Mouse (Mus musculus) midbrain, embryonic 15.5 days (tissue): ENCODE results near the gene Ap5z1. TPM values are rescaled to one million over a fixed set of nuclear protein-coding genes. Genes with fewer than 3 reads are reported as not detected.

ENCODE experiments used
- ATAC-seq: fragments of 200-750 bp; cut with Nextera tagmentation; replicated peaks from 2 replicates; pipeline ENCODE4 v1.8.0; 2017; ENCODE audit warnings: moderate TSS enrichment
- H3K27ac ChIP-seq: fragments of 300-500 bp; sonication (generic); 2 replicates; pipeline ENCODE4 v1.5.1; 2015; ENCODE audit warnings: mild to moderate bottlenecking, inconsistent platforms
- H3K27me3 ChIP-seq: fragments of 300-500 bp; sonication (generic); replicated peaks from 2 replicates; pipeline ENCODE4 v1.6.1; 2015; ENCODE audit warnings: inconsistent platforms
- H3K36me3 ChIP-seq: fragments of 300-500 bp; sonication (generic); replicated peaks from 2 replicates; pipeline ENCODE4 v1.6.1; 2015; ENCODE audit warnings: inconsistent platforms
- H3K4me1 ChIP-seq: fragments of 300-500 bp; sonication (generic); 2 replicates; pipeline ENCODE4 v1.6.1; 2015; ENCODE audit warnings: inconsistent platforms
- H3K4me2 ChIP-seq: fragments of 300-500 bp; sonication (generic); 2 replicates; pipeline ENCODE4 v1.6.1; 2015; ENCODE audit warnings: inconsistent platforms, mild to moderate bottlenecking, moderate library complexity
- H3K4me3 ChIP-seq: fragments of 300-500 bp; sonication (generic); 2 replicates; pipeline ENCODE4 v1.5.1; 2015; ENCODE audit warnings: mild to moderate bottlenecking, inconsistent platforms
- H3K9ac ChIP-seq: fragments of 300-500 bp; sonication (generic); 2 replicates; pipeline ENCODE4 v1.6.1; 2015; ENCODE audit warnings: mild to moderate bottlenecking, inconsistent platforms
- H3K9me3 ChIP-seq: fragments of 300-500 bp; sonication (generic); 2 replicates; pipeline ENCODE4 v1.6.1; 2016; ENCODE audit warnings: inconsistent platforms
- WGBS: fragments of 180-500 bp; shearing (Covaris S2); methylation state at CpG from one replicate; pipeline ENCODE4 v1.1.7; 2015; ENCODE audit warnings: mixed read lengths; 5-methylcytosine and 5-hydroxymethylcytosine counted together
- polyA plus RNA-seq: library from polyadenylated mRNA; unstranded; fragments of >200 nt; fragmentation: Nextera tagmentation; extraction: Ambion mirVana; gene quantifications from 2 replicates; pipeline ENCODE4 v1.2.1, GENCODE M21; 2015

Gene Ap5z1
- polyA plus RNA-seq, 1 experiment from 2014 or later, result 14.2 TPM

GRCm38 (mm10) chr5:142458791-142459557 is 4.8 kb upstream of the Ap5z1 start:
- Histone ChIP-seq H3K36me3 (peaks cover 14% of the 10 kb centered on the region), H3K27ac (no peak overlapping the region), H3K4me1 (peaks cover 6% of the 10 kb centered on the region; the same call in 1 of the 2 replicates), H3K9ac (no peak overlapping the region), H3K9me3 (no peaks in the 10 kb centered on the region), H3K4me3 (no peak overlapping the region), H3K27me3 (no peaks in the 10 kb centered on the region), H3K4me2 (no peak overlapping the region)
- WGBS, result 89% methylated on average over 17 of the region's 17 CpGs
- ATAC-seq, result no peak

GRCm38 (mm10) chr5:142459834-142460233 is 3.9 kb upstream of the Ap5z1 start:
- Histone ChIP-seq H3K9me3 (no peaks in the 10 kb centered on the region), H3K36me3 (peaks cover 13% of the 10 kb centered on the region), H3K27ac (no peak overlapping the region), H3K9ac (no peak overlapping the region), H3K4me2 (no peak overlapping the region), H3K4me1 (peaks cover 12% of the 10 kb centered on the region), H3K27me3 (no peaks in the 10 kb centered on the region), H3K4me3 (no peak overlapping the region)
- WGBS, result 73% methylated on average over 5 of the region's 5 CpGs
- no peak for ATAC-seq

GRCm38 (mm10) chr5:142461942-142462640 is 1.7 kb upstream of the Ap5z1 start:
- no peak for ATAC-seq
- H3K36me3 ChIP-seq, result peaks cover 3% of the 10 kb centered on the region

GRCm38 (mm10) chr5:142462641-142462948 is 1.1 kb upstream of the Ap5z1 start:
- peaks cover 2% of the 10 kb centered on the region; the same call in 1 of the 2 replicates for H3K36me3 ChIP-seq
- peaks cover 14% of the 10 kb centered on the region for H3K4me1 ChIP-seq
- 95% methylated on average over 2 of the region's 2 CpGs for WGBS
- ATAC-seq, result no peak
- no peak overlapping the region for H3K4me3 ChIP-seq
- no peak overlapping the region for H3K9ac ChIP-seq
- H3K27me3 ChIP-seq, result no peaks in the 10 kb centered on the region
- no peaks in the 10 kb centered on the region for H3K9me3 ChIP-seq
- H3K27ac ChIP-seq, result no peak overlapping the region
- no peak overlapping the region for H3K4me2 ChIP-seq

More at GRCm38 (mm10) chr5:142461942-142462640, 1.7 kb upstream of the Ap5z1 start:
- Histone ChIP-seq H3K9ac (no peak overlapping the region), H3K9me3 (no peaks in the 10 kb centered on the region), H3K4me1 (peaks cover 14% of the 10 kb centered on the region), H3K27ac (no peak overlapping the region), H3K27me3 (no peaks in the 10 kb centered on the region), H3K4me3 (no peak overlapping the region), H3K4me2 (no peak overlapping the region)
- WGBS, result 94% methylated on average over 7 of the region's 7 CpGs

GRCm38 (mm10) chr5:142463011-142463410 is 733 bp upstream of the Ap5z1 start:
- ATAC-seq, result no peak; the same call in 1 of the 2 replicates
- Histone ChIP-seq H3K36me3 (peaks cover 6% of the 10 kb centered on the region; the same call in 1 of the 2 replicates), H3K27me3 (no peaks in the 10 kb centered on the region), H3K9me3 (no peaks in the 10 kb centered on the region), H3K4me1 (peaks cover 14% of the 10 kb centered on the region), H3K4me3 (no peak overlapping the region), H3K27ac (peak overlapping the region; percentile 88), H3K9ac (peak overlapping the region; percentile 56), H3K4me2 (peak overlapping the region; percentile 93)
- WGBS, result 91% methylated on average over 6 of the region's 6 CpGs

- Histone ChIP-seq H3K27ac (no peak overlapping the region), H3K4me2 (no peak overlapping the region), H3K9me3 (no peaks in the 10 kb centered on the region), H3K27me3 (no peaks in the 10 kb centered on the region), H3K4me1 (peaks cover 9% of the 10 kb centered on the region), H3K4me3 (no peak overlapping the region), H3K36me3 (peaks cover 18% of the 10 kb centered on the region), H3K9ac (no peak overlapping the region)
- ATAC-seq, result no peak
- 95% methylated on average over 13 of the region's 13 CpGs for WGBS
Measured at GRCm38 (mm10) chr5:142468375-142468774, 4.6 kb downstream of the Ap5z1 start.

- H3K9ac ChIP-seq, result no peak overlapping the region
- no peak overlapping the region for H3K4me3 ChIP-seq
- no peak overlapping the region for H3K4me2 ChIP-seq
- H3K4me1 ChIP-seq, result peaks cover 2% of the 10 kb centered on the region
- no peaks in the 10 kb centered on the region for H3K9me3 ChIP-seq
- H3K36me3 ChIP-seq, result peaks cover 18% of the 10 kb centered on the region
- no peak for ATAC-seq
- 92% methylated on average over 11 of the region's 11 CpGs for WGBS
- no peak overlapping the region for H3K27ac ChIP-seq
- no peaks in the 10 kb centered on the region for H3K27me3 ChIP-seq
Measured at GRCm38 (mm10) chr5:142469796-142470195, 6.1 kb downstream of the Ap5z1 start.

GRCm38 (mm10) chr5:142473696-142474095 is 10.0 kb downstream of the Ap5z1 start:
- WGBS, result 64% methylated on average over 10 of the region's 10 CpGs
- no peak overlapping the region for H3K9ac ChIP-seq
- no peaks in the 10 kb centered on the region for H3K27me3 ChIP-seq
- ATAC-seq, result no peak
- H3K36me3 ChIP-seq, result peaks cover 11% of the 10 kb centered on the region
- H3K4me2 ChIP-seq, result no peak overlapping the region
- H3K4me1 ChIP-seq, result no peaks in the 10 kb centered on the region
- no peak overlapping the region for H3K4me3 ChIP-seq
- no peaks in the 10 kb centered on the region for H3K9me3 ChIP-seq
- H3K27ac ChIP-seq, result no peak overlapping the region

- WGBS, result 82% methylated on average over 7 of the region's 7 CpGs
- Histone ChIP-seq H3K4me3 (no peak overlapping the region), H3K9me3 (no peaks in the 10 kb centered on the region), H3K36me3 (peaks cover 4% of the 10 kb centered on the region; the same call in 1 of the 2 replicates), H3K4me1 (peaks cover 3% of the 10 kb centered on the region; the same call in 1 of the 2 replicates), H3K4me2 (no peak overlapping the region), H3K27ac (no peak overlapping the region), H3K9ac (no peak overlapping the region), H3K27me3 (no peaks in the 10 kb centered on the region)
- no peak for ATAC-seq
Measured at GRCm38 (mm10) chr5:142475669-142476068, 11.9 kb downstream of the Ap5z1 start.

- peaks cover 3% of the 10 kb centered on the region; the same call in 1 of the 2 replicates for H3K4me1 ChIP-seq
- 91% methylated on average over 12 of the region's 12 CpGs for WGBS
Measured at GRCm38 (mm10) chr5:142477346-142477745, 13.6 kb downstream of the Ap5z1 start.

GRCm38 (mm10) chr5:142477866-142478615 is 14.3 kb downstream of the Ap5z1 start:
- Histone ChIP-seq H3K27ac (no peak overlapping the region), H3K36me3 (no peaks in the 10 kb centered on the region), H3K4me3 (no peak overlapping the region), H3K27me3 (no peaks in the 10 kb centered on the region), H3K4me1 (peaks cover 3% of the 10 kb centered on the region; the same call in 1 of the 2 replicates), H3K9ac (no peak overlapping the region), H3K9me3 (no peaks in the 10 kb centered on the region), H3K4me2 (no peak overlapping the region)
- 0 out of 2 replicates have a peak, but pooled peaks have one; percentile 16 for ATAC-seq
- WGBS, result 91% methylated on average over 5 of the region's 5 CpGs

More at GRCm38 (mm10) chr5:142477346-142477745, 13.6 kb downstream of the Ap5z1 start:
- H3K9ac ChIP-seq, result no peak overlapping the region
- H3K4me2 ChIP-seq, result no peak overlapping the region
- no peaks in the 10 kb centered on the region for H3K27me3 ChIP-seq
- no peaks in the 10 kb centered on the region for H3K36me3 ChIP-seq
- no peaks in the 10 kb centered on the region for H3K9me3 ChIP-seq
- no peak overlapping the region for H3K4me3 ChIP-seq
- no peak overlapping the region for H3K27ac ChIP-seq
- ATAC-seq, result no peak
